Mouse (Mus musculus) MEL-GATA-1-ER (cell line): ENCODE data around the gene Fancc.

Experiments used
- DNase-seq: peaks from one replicate; pipeline ENCODE4 v3.0.0-alpha.2; 2012; ENCODE audit warnings: low read depth; ENCODE audit errors: extremely low read depth

Gene Fancc

DNA sequence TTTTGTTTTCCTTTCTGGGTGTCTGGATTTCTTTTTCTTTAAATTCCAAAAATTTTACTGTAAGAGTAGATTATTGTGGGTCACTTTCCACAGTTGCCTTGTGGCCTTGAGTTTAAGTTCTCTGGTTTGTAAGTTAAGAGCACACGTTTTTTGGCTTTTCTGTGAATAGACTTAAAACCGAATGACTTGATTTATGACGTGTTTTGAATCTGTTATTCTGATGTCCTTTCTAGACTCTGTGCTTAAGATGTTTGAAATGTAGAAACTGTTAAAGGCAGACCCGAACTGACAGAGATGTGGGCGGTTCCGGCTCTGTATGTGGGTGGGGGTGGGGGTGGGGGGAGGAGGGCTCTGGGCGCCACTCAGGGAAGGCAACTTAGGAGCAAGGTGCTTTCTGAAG, 250.0 kb downstream of the Fancc start:
- DNase-seq, result no peak

DNA sequence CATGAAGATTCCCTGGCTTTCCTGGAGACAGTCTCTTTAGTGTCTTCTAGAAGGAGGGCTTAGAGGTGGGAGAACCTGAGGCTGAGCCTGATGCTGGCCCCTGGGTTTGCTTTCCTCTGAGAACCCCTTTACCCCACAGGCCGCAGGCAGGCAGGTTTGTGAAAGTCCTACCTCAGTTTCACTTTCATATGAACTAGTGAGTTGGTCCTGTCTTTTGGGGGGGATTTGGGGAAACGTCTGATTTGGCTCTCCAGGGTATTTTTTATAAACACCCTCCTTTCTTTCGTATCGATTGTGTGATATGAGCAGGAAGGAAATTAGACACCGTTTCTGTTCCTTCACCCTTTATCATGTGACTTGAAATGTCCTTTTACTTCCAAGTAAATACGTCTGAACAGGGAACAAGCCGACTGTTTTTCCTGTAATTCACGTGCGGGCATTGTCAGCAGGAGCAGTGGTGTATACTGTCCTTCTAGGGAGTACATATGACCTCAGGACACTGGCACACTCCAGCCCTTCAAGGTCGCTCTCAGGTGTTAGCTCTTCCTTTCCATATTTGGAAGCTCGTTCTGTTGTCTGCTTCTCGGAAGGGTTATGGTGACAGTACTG, 250.6 kb downstream of the Fancc start:
- DNase-seq, result no peak

DNA sequence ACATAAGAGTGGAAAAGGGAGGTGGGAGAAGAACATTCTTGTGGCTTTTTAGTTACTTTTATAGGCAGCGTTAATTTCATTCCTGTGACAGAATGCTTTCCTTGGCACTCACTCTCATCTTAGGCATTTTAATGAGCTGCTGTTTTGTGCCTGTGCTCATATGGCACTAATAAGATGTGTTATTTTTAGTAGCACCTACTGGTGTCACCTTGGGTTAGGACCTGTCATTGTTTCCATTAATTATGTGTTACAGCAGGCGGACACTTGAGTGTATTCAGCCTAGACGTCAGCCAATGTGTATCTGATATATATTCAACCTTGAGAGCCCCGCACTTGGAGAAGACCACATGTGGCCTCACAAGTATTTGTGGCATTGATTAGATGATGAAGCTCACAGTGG, 251.3 kb downstream of the Fancc start:
- DNase-seq, result no peak

DNA sequence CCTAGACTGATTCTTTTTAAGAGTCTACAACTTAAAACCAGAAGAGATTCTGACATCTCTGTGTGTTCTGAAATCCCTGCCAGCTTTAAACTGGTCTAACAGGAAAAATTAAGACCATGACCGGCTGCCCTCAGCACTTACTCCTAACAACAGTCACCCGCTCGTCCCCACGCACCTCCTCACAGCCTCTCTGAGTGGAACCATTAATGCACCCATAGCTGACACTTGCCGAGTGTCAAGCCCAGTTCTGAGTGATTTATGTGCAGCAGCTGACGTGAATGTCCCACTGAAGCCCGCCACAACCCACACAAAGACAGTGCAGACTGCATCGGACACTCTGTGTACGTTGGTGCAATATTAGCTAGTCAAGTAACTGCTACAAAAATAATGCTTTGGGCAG, 251.9 kb downstream of the Fancc start:
- DNase-seq, result no peak

DNA sequence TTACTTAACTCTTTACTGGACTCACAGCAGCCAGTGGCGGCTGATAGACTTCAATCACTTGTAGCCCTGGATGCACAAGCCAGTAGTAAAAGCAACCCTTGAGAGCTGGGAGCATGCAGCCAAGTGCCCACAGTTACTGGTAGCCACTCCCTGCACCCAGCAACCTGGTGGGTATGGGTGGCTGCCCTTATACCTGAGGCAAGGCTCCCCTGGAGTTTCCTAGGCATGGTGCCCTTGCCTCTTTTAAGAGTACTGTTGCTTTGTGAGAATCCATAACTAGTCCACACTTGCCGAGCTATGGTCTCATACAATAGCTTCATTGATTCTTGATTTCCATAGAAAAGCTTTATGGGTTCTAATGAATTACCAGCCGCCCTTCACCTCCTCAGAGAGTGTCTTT, 252.7 kb downstream of the Fancc start:
- no peak for DNase-seq

DNA sequence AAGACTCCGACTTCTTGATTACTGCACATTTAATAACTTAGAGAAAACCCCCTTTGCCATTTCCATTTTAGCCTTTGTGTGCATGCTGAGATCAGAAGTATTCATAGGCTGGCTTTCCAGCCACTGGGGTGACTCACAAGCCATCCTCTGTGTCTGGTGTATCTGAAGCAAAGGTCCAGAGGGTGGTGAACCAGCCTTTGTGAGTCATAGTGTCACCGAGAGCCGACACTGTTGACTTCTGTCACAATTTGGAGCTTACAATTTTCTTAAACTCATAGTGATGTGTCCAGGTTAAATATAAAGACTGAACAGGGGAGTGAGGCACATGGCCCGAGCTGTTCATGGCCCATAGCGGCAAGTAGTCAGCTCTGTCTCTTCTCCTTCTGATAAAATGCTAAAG, 253.5 kb downstream of the Fancc start:
- DNase-seq, result no peak

DNA sequence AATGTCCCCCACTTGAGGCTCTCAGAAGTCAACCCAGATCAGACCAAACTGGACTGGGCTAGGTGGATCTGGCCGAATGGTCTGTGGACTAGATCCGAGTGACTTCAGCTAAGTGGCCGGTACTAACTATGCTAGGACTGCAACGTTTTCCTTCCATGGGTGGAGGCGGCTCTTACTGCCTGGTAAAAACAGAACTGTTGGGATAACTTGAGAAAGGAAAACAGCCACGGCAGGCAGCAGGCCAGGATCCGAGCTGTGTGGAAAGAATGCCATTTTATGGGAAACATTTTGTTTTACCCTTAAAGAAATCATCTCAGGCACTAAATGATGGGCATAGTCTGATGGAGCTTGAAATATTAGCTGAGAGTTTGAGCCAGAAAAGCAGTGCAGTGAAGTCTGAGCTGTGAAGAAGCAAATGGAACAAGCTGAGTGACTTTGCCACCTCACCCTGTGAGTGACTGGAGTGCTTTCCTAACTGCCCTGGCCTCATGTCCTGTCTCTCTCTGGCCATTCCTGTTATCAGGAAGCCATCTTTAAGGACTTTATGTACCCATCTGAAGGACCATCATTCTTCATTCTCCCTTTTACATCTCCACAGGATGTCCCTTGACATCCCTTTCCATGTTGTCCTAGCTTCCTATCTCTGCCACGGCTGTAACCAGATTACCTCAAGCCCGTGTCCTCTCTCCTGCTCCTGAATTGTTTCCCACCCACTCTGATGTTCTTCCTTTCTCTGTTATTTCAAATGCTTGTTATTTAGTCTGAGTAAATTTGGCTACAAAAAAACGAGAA, 254.5 kb downstream of the Fancc start:
- no peak for DNase-seq

DNA sequence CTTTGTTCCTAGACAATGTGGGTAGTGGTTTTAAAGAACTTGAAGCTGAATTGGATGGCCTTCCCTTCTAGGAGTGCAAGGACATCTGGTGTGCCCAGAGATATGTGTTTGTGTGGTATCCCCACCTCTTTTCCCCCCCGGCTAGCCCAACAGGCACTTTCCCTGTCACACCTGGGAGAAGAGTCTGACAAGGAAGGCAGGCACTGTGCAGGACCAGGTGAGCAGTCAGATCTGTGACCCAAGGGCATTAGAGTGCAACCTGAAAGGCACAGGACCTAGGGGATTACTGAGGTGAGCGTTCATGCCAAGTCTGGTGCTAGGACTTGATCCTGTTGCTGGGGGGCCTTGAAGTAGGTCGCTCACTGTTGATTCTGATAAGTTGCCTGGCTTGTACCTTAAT, 255.4 kb downstream of the Fancc start:
- DNase-seq, result no peak

DNA sequence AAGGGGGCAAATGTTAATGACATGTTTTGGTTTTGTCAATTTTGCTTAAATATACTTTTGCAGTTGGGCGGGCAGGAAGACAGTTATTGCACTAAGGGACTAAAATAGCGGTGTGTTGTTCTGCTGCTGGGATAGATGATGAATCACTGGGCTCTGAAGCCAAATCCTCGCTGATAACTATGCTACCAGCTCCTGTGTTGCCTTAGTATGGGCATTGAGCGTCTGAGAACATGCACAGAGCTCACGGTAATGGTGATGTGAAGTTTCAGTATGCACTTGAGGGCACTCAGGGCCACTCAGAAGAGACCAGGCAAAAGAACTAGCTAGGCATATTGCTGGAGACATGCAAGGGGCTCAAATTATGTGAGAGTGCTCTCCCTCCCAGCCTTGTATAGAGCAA, 256.2 kb downstream of the Fancc start:
- peak; percentile 13 for DNase-seq

DNA sequence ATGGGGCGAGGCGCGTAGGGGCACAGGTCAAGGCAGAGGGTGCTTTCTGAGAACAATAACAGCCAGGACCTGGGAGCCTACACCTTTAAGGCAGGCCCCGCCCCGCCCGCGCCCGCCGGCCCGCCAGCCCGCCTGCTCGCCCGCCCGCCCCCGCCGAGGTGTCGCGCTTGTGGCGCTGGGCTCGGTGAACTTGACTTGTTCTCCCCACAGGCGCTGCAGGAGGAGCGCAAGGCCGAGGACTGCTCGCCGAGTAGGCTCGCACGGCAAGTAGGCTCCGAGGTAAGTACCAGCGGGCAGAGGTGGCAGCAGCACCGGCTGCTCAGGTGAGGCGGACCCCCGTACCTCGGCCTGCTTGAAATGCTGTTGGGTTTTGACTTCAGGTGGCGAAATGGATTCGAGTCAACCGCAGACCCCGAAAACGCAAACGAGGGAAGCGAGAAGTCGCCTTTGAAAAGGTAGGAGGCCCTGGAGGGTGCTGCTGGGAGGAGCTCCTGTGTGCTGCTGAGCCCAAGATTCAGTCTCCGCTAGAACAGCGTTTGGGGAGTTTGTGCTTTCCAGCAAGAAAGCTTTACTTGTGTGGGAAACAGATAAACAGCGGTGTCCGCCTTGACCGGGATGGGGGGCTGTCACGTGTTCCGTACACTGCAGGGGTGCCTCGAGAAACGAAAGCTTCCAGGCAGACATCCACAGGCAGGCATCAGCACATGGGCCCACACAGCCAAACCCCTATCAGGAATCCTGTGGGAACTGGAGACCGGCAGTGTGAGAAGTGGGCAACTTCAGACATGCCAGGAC, 257.0 kb downstream of the Fancc start:
- peak; percentile 51 for DNase-seq

DNA sequence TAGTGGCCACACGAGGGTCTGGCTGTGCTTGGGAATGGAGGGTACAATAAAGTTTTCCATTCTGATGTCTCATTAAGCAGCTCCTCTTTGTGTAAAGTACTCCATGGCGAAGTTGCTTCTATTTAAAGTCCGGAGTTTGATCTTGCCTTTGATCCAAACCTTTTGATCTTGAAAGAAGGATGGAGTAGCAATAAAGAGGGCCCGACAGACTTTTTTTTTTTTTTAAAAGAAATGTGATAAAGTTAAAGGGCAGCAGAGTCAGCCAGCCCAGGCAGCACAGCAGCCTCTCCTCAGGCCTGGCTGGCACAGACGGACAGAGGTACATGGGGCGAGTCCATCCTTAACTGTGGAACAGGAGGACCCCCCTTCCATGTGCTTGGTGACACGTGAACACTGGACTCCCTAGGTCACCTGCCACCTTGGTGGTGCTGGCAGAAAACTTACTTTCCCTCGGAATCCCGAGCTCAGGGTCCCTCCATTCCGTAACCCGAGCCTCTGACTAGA, 257.7 kb downstream of the Fancc start:
- peak; percentile 16 for DNase-seq

DNA sequence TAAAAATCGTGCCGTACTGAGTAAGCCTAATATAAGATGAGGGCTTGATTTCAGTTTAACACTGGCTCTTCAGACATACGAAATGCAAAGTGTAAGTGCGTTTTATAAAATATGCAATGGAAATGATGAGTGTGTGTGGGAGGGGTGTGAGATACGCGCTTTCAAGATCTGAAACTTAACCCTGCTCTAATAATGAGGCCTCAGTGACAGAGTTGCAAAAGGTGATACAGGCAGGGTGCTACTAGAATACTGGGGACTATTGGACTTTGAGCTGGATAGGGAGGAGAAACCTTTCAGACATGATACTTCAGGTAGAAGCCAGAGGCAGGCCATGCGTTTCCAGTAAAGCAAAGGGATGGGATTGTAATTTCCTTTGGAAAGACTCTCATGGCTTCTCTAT, 259.0 kb downstream of the Fancc start:
- no peak for DNase-seq

DNA sequence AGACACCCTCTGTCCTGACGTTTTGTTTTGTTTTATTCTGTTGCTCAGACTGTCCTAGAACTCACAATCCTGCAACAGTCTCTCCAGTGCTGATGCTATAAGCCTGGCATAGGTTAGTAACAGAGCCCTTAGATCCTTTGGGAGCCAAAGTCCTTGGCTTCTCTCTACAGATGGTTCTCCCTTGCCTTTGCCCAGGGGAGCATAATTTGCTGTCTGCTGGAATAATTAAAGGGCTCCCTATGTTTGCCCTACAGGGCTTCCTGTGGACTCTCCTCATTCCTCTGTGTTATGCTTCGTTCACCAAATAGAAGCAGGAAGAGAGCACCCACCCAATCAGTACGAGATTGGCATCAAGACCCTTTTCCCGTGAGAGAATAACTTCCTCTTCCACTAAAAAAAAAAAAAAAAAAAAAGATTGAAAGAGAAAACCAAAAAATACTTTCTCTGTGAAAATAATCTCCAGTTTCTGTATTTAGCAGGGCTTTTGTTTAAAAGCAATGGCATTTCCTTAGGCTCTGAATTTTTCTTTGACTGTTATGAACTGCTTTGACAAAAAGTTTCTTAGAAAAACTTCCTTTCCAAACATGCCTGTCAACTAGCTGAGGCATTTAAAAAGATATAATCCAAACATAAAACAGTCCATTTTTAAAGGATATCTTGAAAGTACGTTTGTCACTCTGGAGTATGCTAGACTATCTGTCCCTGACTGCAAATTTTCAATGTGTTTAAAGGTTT, 260.8 kb downstream of the Fancc start:
- no peak for DNase-seq

DNA sequence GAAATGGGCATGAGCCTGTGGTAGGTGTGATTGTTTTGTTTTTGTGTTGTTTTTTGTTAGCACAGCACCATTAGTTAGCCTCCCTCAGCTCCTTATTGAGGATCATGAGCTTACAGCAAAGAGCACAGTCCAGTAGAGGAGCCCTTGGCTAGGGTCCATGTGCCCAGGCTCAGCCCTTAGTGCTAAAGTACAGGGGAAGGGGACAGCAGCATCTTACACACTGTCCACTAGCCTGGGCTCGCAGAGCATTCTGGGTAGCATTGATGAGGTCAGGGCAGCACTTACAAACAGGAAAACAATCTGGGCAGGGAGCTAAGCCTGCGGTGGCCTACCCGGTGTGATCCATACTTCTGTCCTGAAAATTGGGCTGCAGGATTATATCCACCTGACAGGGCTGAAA, 261.5 kb downstream of the Fancc start:
- no peak for DNase-seq
